Mouse (Mus musculus) limb, embryonic 12.5 days (tissue): ENCODE measurements around the gene Fbn1. TPM values are rescaled to one million over a fixed set of nuclear protein-coding genes. Genes with fewer than 3 reads are reported as not detected.
"Not testable (repeated sequence)": the region's sequence is repeated elsewhere in the genome, so short reads cannot be mapped to it uniquely, and the experiment has no call there.

Experiments used
- ATAC-seq: fragments of 200-750 bp; cut with Nextera tagmentation; 2 replicates; pipeline ENCODE4 v1.8.0; 2017; ENCODE audit warnings: low read depth, moderate TSS enrichment; ENCODE audit not compliant: insufficient number of reproducible peaks, insufficient read depth, low FRiP score, low TSS enrichment
- H3K27ac ChIP-seq: fragments of 300-500 bp; sonication (generic); 2 replicates; pipeline ENCODE4 v1.5.1; 2016; ENCODE audit warnings: mild to moderate bottlenecking, moderate library complexity
- H3K27me3 ChIP-seq: fragments of 300-500 bp; sonication (generic); 2 replicates; pipeline ENCODE4 v1.6.1; 2016; ENCODE audit warnings: mild to moderate bottlenecking, moderate library complexity
- H3K36me3 ChIP-seq: fragments of 300-500 bp; sonication (generic); 2 replicates; pipeline ENCODE4 v1.6.1; 2016; ENCODE audit warnings: mild to moderate bottlenecking, moderate library complexity
- H3K4me1 ChIP-seq: fragments of 300-500 bp; sonication (generic); replicated peaks from 2 replicates; pipeline ENCODE4 v1.6.1; 2016
- H3K4me2 ChIP-seq: fragments of 300-500 bp; sonication (generic); 2 replicates; pipeline ENCODE4 v1.6.1; 2016; ENCODE audit warnings: mild to moderate bottlenecking, moderate library complexity
- H3K4me3 ChIP-seq: fragments of 300-500 bp; sonication (generic); replicated peaks from 2 replicates; pipeline ENCODE4 v1.5.1; 2016; ENCODE audit warnings: mild to moderate bottlenecking
- H3K9ac ChIP-seq: fragments of 300-500 bp; sonication (generic); replicated peaks from 2 replicates; pipeline ENCODE4 v1.6.1; 2016; ENCODE audit warnings: mild to moderate bottlenecking, moderate library complexity
- H3K9me3 ChIP-seq: fragments of 300-500 bp; sonication (generic); 2 replicates; pipeline ENCODE4 v1.6.1; 2016; ENCODE audit warnings: mild to moderate bottlenecking, moderate library complexity
- WGBS: fragments of 180-500 bp; shearing (Covaris S2); methylation state at CpG from one replicate; pipeline ENCODE4 v1.1.7; 2016; 5-methylcytosine and 5-hydroxymethylcytosine counted together
- polyA plus RNA-seq: library from polyadenylated mRNA; unstranded; fragments of >200 nt; fragmentation: Nextera tagmentation; extraction: Ambion mirVana; gene quantifications from 2 replicates; pipeline ENCODE4 v1.2.1, GENCODE M21; 2016

The Fbn1 gene
- polyA plus RNA-seq, 1 experiment from 2014 or later, result 11.5 TPM

GRCm38 (mm10) chr2:125290197-125290965, 217.4 kb downstream of the Fbn1 start:
- peaks cover 11% of the 10 kb centered on the region for H3K4me1 ChIP-seq
- no peak overlapping the region for H3K9ac ChIP-seq
- no peak overlapping the region for H3K27ac ChIP-seq
- no peak overlapping the region for H3K4me2 ChIP-seq
- H3K36me3 ChIP-seq, result no peaks in the 10 kb centered on the region
- H3K9me3 ChIP-seq, result no peaks in the 10 kb centered on the region
- no peaks in the 10 kb centered on the region; the same call in 1 of the 2 replicates for H3K27me3 ChIP-seq
- ATAC-seq, result no peak
- 57% methylated on average over 10 of the region's 10 CpGs for WGBS
- H3K4me3 ChIP-seq, result no peak overlapping the region

- H3K36me3 ChIP-seq, result no peaks in the 10 kb centered on the region
- H3K4me2 ChIP-seq, result no peak overlapping the region
- peaks cover 15% of the 10 kb centered on the region for H3K4me1 ChIP-seq
- H3K27ac ChIP-seq, result no peak overlapping the region
- WGBS, result 83% methylated on average over 4 of the region's 4 CpGs
- no peak overlapping the region for H3K9ac ChIP-seq
- no peak overlapping the region for H3K4me3 ChIP-seq
- H3K27me3 ChIP-seq, result no peaks in the 10 kb centered on the region; the same call in 1 of the 2 replicates
- no peak for ATAC-seq
- no peaks in the 10 kb centered on the region for H3K9me3 ChIP-seq
Measured at GRCm38 (mm10) chr2:125285777-125286176, 222.0 kb downstream of the Fbn1 start.

GRCm38 (mm10) chr2:125282334-125283206, 225.2 kb downstream of the Fbn1 start:
- Histone ChIP-seq H3K4me3 (no peak overlapping the region), H3K4me1 (peaks cover 7% of the 10 kb centered on the region; the same call in 1 of the 2 replicates), H3K36me3 (no peaks in the 10 kb centered on the region), H3K27ac (no peak overlapping the region), H3K9ac (no peak overlapping the region), H3K9me3 (no peaks in the 10 kb centered on the region), H3K27me3 (no peaks in the 10 kb centered on the region; the same call in 1 of the 2 replicates), H3K4me2 (peak overlapping the region; percentile 26)
- no peak for ATAC-seq
- WGBS, result 48% methylated on average over 14 of the region's 14 CpGs

- not testable (repeated sequence) for H3K36me3 ChIP-seq, H3K4me2 ChIP-seq, H3K4me1 ChIP-seq, H3K27ac ChIP-seq, H3K4me3 ChIP-seq, H3K27me3 ChIP-seq, H3K9ac ChIP-seq, H3K9me3 ChIP-seq, ATAC-seq
- 83% methylated on average over 9 of the region's 9 CpGs for WGBS
Measured at GRCm38 (mm10) chr2:125279995-125280394, 227.8 kb downstream of the Fbn1 start.

- Histone ChIP-seq H3K4me2 (no peak overlapping the region), H3K9me3 (no peaks in the 10 kb centered on the region), H3K4me3 (no peak overlapping the region), H3K36me3 (no peaks in the 10 kb centered on the region), H3K4me1 (peaks cover 7% of the 10 kb centered on the region; the same call in 1 of the 2 replicates), H3K9ac (no peak overlapping the region), H3K27me3 (no peaks in the 10 kb centered on the region), H3K27ac (no peak overlapping the region)
- WGBS, result 77% methylated on average over 7 of the region's 7 CpGs
- ATAC-seq, result no peak
Measured at GRCm38 (mm10) chr2:125278474-125278873, 229.3 kb downstream of the Fbn1 start.

- no peak overlapping the region for H3K27ac ChIP-seq
- H3K4me3 ChIP-seq, result no peak overlapping the region
- H3K4me2 ChIP-seq, result no peak overlapping the region
- no peak for ATAC-seq
- no peaks in the 10 kb centered on the region for H3K27me3 ChIP-seq
- no peaks in the 10 kb centered on the region for H3K4me1 ChIP-seq
- no peaks in the 10 kb centered on the region for H3K9me3 ChIP-seq
- H3K36me3 ChIP-seq, result no peaks in the 10 kb centered on the region
- no peak overlapping the region; the same call in 1 of the 2 replicates for H3K9ac ChIP-seq
- 86% methylated on average over 5 of the region's 5 CpGs for WGBS
Measured at GRCm38 (mm10) chr2:125276692-125277091, 231.1 kb downstream of the Fbn1 start.

GRCm38 (mm10) chr2:125275617-125276016, 232.2 kb downstream of the Fbn1 start:
- Histone ChIP-seq H3K4me3 (no peak overlapping the region), H3K36me3 (no peaks in the 10 kb centered on the region), H3K4me1 (no peaks in the 10 kb centered on the region), H3K27me3 (no peaks in the 10 kb centered on the region), H3K9me3 (no peaks in the 10 kb centered on the region), H3K4me2 (no peak overlapping the region), H3K9ac (no peak overlapping the region), H3K27ac (no peak overlapping the region)
- 45% methylated on average over 5 of the region's 5 CpGs for WGBS
- ATAC-seq, result no peak

- Histone ChIP-seq H3K9ac (no peak overlapping the region), H3K27ac (no peak overlapping the region), H3K27me3 (no peaks in the 10 kb centered on the region), H3K4me1 (no peaks in the 10 kb centered on the region), H3K36me3 (no peaks in the 10 kb centered on the region), H3K4me2 (no peak overlapping the region), H3K9me3 (no peaks in the 10 kb centered on the region), H3K4me3 (no peak overlapping the region)
- 79% methylated on average over 1 of the region's 1 CpGs for WGBS
- ATAC-seq, result no peak
Measured at GRCm38 (mm10) chr2:125268876-125269275, 238.9 kb downstream of the Fbn1 start.

- 14% methylated on average over 9 of the region's 9 CpGs for WGBS
- Histone ChIP-seq H3K9me3 (no peaks in the 10 kb centered on the region), H3K27me3 (no peaks in the 10 kb centered on the region), H3K27ac (no peak overlapping the region), H3K4me2 (no peak overlapping the region), H3K36me3 (peaks cover 8% of the 10 kb centered on the region), H3K4me3 (no peak overlapping the region), H3K4me1 (no peaks in the 10 kb centered on the region), H3K9ac (no peak overlapping the region)
- ATAC-seq, result no peak
Measured at GRCm38 (mm10) chr2:125263753-125264152, 244.0 kb downstream of the Fbn1 start.

GRCm38 (mm10) chr2:125263056-125263455, 244.7 kb downstream of the Fbn1 start:
- WGBS, result 23% methylated on average over 5 of the region's 5 CpGs
- ATAC-seq, result no peak; the same call in 1 of the 2 replicates
- H3K27ac ChIP-seq, result no peak overlapping the region
- H3K4me3 ChIP-seq, result no peak overlapping the region
- H3K36me3 ChIP-seq, result peaks cover 13% of the 10 kb centered on the region
- H3K4me1 ChIP-seq, result no peaks in the 10 kb centered on the region
- no peak overlapping the region for H3K9ac ChIP-seq
- H3K9me3 ChIP-seq, result no peaks in the 10 kb centered on the region
- H3K4me2 ChIP-seq, result no peak overlapping the region
- no peaks in the 10 kb centered on the region for H3K27me3 ChIP-seq

GRCm38 (mm10) chr2:125260326-125260725, 247.5 kb downstream of the Fbn1 start:
- no peak for ATAC-seq
- Histone ChIP-seq H3K9me3 (no peaks in the 10 kb centered on the region), H3K4me2 (no peak overlapping the region), H3K4me3 (no peak overlapping the region), H3K27me3 (no peaks in the 10 kb centered on the region), H3K27ac (no peak overlapping the region), H3K36me3 (peaks cover 40% of the 10 kb centered on the region), H3K4me1 (no peaks in the 10 kb centered on the region), H3K9ac (no peak overlapping the region)
- 78% methylated on average over 2 of the region's 2 CpGs for WGBS
